Mouse (Mus musculus): Measurements from ENCODE around the gene Phlpp1.
A peak's percentile ranks its signal among the peaks of the same experiment; 100 is the strongest.

Phlpp1 gene

GRCm38 (mm10) chr1:106164111-106164510 is 7.4 kb upstream of the Phlpp1 start:
- no peak for DNase-seq (ENCODE audit: low spot score in 2 of 2)

- no peak for DNase-seq (ENCODE audit: low spot score in 2 of 2)
These were observed 3.6 kb upstream of the Phlpp1 start for GRCm38 (mm10) chr1:106168001-106168400.

- no peak for DNase-seq (ENCODE audit: low spot score in 2 of 2)
These were observed 2.8 kb upstream of the Phlpp1 start for GRCm38 (mm10) chr1:106168801-106169200.

GRCm38 (mm10) chr1:106169741-106170265 is 1.7 kb upstream of the Phlpp1 start:
- no peak for DNase-seq (ENCODE audit: low spot score in 2 of 2)

- DNase-seq (ENCODE audit: low spot score in 2 of 2): peak; percentile 27 to 36
These were observed 864 bp downstream of the Phlpp1 start for GRCm38 (mm10) chr1:106172301-106172930.

GRCm38 (mm10) chr1:106172931-106173371 is 1.4 kb downstream of the Phlpp1 start:
- peak; percentile 9 to 17 for DNase-seq (ENCODE audit: low spot score in 2 of 2)

- no peak for DNase-seq (ENCODE audit: low spot score in 2 of 2)
These were observed 2.1 kb downstream of the Phlpp1 start for GRCm38 (mm10) chr1:106173621-106174156.

- DNase-seq (ENCODE audit: low spot score in 2 of 2): no peak
These were observed 3.0 kb downstream of the Phlpp1 start for GRCm38 (mm10) chr1:106174598-106174997.

- DNase-seq (ENCODE audit: low spot score in 2 of 2): no peak
These were observed 3.8 kb downstream of the Phlpp1 start for GRCm38 (mm10) chr1:106175360-106175759.

GRCm38 (mm10) chr1:106176791-106177190 is 5.2 kb downstream of the Phlpp1 start:
- no peak for DNase-seq (ENCODE audit: low spot score in 2 of 2)

GRCm38 (mm10) chr1:106177868-106178790 is 6.6 kb downstream of the Phlpp1 start:
- DNase-seq (ENCODE audit: low spot score in 2 of 2): no peak

GRCm38 (mm10) chr1:106183701-106184100 is 12.1 kb downstream of the Phlpp1 start:
- no peak for DNase-seq (ENCODE audit: low spot score in 2 of 2)

GRCm38 (mm10) chr1:106184780-106185460 is 13.4 kb downstream of the Phlpp1 start:
- DNase-seq (ENCODE audit: low spot score in 2 of 2): no peak

GRCm38 (mm10) chr1:106185461-106185924 is 13.9 kb downstream of the Phlpp1 start:
- DNase-seq (ENCODE audit: low spot score in 2 of 2): no peak

- DNase-seq (ENCODE audit: low spot score in 2 of 2): no peak
These were observed 14.5 kb downstream of the Phlpp1 start for GRCm38 (mm10) chr1:106186062-106186461.

GRCm38 (mm10) chr1:106187480-106187879 is 15.9 kb downstream of the Phlpp1 start:
- DNase-seq (ENCODE audit: low spot score in 2 of 2): no peak

- no peak for DNase-seq (ENCODE audit: low spot score in 2 of 2)
These were observed 17.2 kb downstream of the Phlpp1 start for GRCm38 (mm10) chr1:106188756-106189155.

GRCm38 (mm10) chr1:106189311-106189710 is 17.8 kb downstream of the Phlpp1 start:
- DNase-seq (ENCODE audit: low spot score in 2 of 2): no peak

GRCm38 (mm10) chr1:106190695-106191094 is 19.1 kb downstream of the Phlpp1 start:
- no peak for DNase-seq (ENCODE audit: low spot score in 2 of 2)

GRCm38 (mm10) chr1:106191885-106192284 is 20.3 kb downstream of the Phlpp1 start:
- no peak for DNase-seq (ENCODE audit: low spot score in 2 of 2)

- no peak for DNase-seq (ENCODE audit: low spot score in 2 of 2)
These were observed 21.4 kb downstream of the Phlpp1 start for GRCm38 (mm10) chr1:106192864-106193470.
